Mouse (Mus musculus): ENCODE results near the gene Cpt1c. TPM values are rescaled to one million over a fixed set of nuclear protein-coding genes. Genes with fewer than 3 reads are reported as not detected.

The Cpt1c gene
- total and polyA plus RNA-seq, 2 experiments from 2014 or later: 49.6 to 73.1 TPM

DNA sequence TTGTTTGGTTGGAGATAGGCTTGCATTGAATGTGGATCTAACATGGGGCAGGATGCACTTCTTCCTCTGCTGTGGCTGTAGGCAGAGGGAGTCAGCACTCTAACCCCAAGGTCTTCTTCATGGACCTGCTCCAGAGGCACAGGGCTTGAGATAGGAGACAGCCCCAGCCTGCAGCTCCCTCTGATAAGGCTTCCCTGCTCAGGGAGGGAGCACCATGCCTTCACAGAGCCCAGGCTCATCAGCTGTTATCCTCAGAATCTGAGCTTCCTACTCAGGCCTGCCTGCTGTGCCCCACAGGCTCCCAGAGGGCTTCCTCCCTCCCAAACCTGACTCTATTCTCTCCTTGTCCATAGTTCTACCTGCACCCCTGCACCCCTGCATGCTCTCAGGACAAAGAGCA is 52.1 kb downstream of the Cpt1c start:
- ATAC-seq (no peak), DNase-seq (no peak)
- no peaks in the 10 kb centered on the region for H3K27me3 ChIP-seq (ENCODE audit: insufficient read depth, low read length)
- H3K9ac ChIP-seq: no peak overlapping the region
- no peak overlapping the region for H3K4me2 ChIP-seq (ENCODE audit: low read depth)
- TF ChIP-seq CTCF (IDR thresholded peaks at IDR 0.05; ENCODE audit: low read depth): no peak
- no peaks in the 10 kb centered on the region for H3K9me3 ChIP-seq (ENCODE audit: low read length)
- peaks cover 33% of the 10 kb centered on the region for H3K36me3 ChIP-seq (ENCODE audit: insufficient read depth)
- no peak overlapping the region for H3K27ac ChIP-seq (ENCODE audit: low read depth, low read length)
- no peaks in the 10 kb centered on the region for H3K4me1 ChIP-seq (ENCODE audit: insufficient read depth)
- no peak overlapping the region for H3K4me3 ChIP-seq (ENCODE audit: low read depth, low read length)

DNA sequence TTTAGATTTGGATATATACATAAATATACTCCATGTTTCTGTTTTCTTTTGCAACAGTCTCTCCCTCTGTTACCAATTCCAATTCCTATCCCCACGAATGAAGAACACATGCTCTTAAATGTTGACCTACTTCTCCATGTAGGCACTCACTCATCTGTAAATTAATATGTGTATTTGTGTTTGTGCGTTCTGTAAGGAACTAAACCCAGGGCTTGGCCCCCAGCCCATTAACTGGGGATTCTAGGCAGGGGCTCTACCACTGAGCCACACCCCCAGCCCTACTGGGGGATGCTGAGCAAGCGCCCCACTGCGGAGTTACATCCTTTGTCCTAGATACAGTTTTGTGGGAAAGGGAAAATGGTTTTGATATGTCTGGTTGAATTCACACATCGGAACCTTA is 55.5 kb downstream of the Cpt1c start:
- Histone ChIP-seq H3K27ac (ENCODE audit: low read depth, low read length) (no peak overlapping the region), H3K4me2 (ENCODE audit: low read depth) (no peak overlapping the region), H3K9ac (no peak overlapping the region), H3K9me3 (ENCODE audit: low read length) (no peaks in the 10 kb centered on the region), H3K4me3 (ENCODE audit: low read depth, low read length) (no peak overlapping the region), H3K27me3 (ENCODE audit: insufficient read depth, low read length) (no peaks in the 10 kb centered on the region), H3K4me1 (ENCODE audit: insufficient read depth) (no peaks in the 10 kb centered on the region), H3K36me3 (ENCODE audit: insufficient read depth) (peaks cover 55% of the 10 kb centered on the region)
- ATAC-seq (no peak), DNase-seq (no peak)
- no peak for TF ChIP-seq CTCF (IDR thresholded peaks at IDR 0.05; ENCODE audit: low read depth)
- 73% methylated on average over 5 of the region's 5 CpGs for WGBS

DNA sequence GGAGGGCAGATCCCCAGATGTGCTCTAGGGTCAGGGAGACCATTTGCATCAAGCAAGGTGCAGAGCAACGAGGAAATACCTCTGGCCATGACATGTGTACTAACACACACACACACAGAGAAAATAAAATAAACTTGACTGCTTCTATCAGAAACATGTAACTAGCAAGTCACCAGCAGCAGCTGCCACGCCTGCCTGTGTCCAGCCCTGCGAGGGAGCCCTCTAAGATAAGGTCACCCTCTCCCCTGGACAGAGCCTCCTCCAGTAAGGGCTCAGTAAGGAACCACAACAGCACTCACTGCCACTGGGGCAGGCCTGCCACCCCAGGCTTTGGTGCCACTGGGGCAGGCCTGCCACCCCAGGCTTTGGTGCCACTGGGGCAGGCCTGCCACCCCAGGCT is 56.4 kb downstream of the Cpt1c start:
- H3K9ac ChIP-seq: no peak overlapping the region
- H3K36me3 ChIP-seq (ENCODE audit: insufficient read depth): peaks cover 57% of the 10 kb centered on the region
- no peak for ATAC-seq
- H3K4me1 ChIP-seq (ENCODE audit: insufficient read depth): no peaks in the 10 kb centered on the region
- WGBS: 75% methylated on average over 3 of the region's 3 CpGs
- no peak overlapping the region for H3K4me2 ChIP-seq (ENCODE audit: low read depth)
- DNase-seq: no peak
- H3K27me3 ChIP-seq (ENCODE audit: insufficient read depth, low read length): no peaks in the 10 kb centered on the region
- no peak overlapping the region for H3K4me3 ChIP-seq (ENCODE audit: low read depth, low read length)
- TF ChIP-seq CTCF (IDR thresholded peaks at IDR 0.05; ENCODE audit: low read depth): no peak
- H3K27ac ChIP-seq (ENCODE audit: low read depth, low read length): no peak overlapping the region
- no peaks in the 10 kb centered on the region for H3K9me3 ChIP-seq (ENCODE audit: low read length)

DNA sequence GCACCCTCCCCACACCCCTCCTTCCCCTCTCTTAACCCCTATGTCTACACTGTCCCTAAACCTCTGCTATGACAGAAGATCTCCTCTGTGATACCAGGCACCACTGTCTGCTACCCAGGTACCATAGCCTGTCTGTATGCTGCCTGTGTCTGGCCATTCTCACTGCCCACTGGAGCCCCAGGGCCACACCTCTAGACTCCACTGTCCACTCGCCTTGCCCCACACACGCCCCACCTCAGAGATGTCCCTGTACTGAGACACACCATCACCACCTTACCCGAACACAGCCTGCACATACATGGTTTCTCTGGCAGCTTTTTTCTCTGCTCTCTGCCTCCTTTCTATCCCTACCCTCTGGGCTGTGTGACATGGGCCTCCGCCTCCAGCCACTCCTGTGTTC is 57.8 kb downstream of the Cpt1c start:
- H3K4me2 ChIP-seq (ENCODE audit: low read depth): no peak overlapping the region
- 89% methylated on average over 4 of the region's 4 CpGs for WGBS
- H3K36me3 ChIP-seq (ENCODE audit: insufficient read depth): peaks cover 55% of the 10 kb centered on the region
- H3K4me3 ChIP-seq (ENCODE audit: low read depth, low read length): no peak overlapping the region
- ATAC-seq (no peak), DNase-seq (no peak)
- no peaks in the 10 kb centered on the region for H3K9me3 ChIP-seq (ENCODE audit: low read length)
- TF ChIP-seq CTCF (IDR thresholded peaks at IDR 0.05; ENCODE audit: low read depth): no peak
- H3K9ac ChIP-seq: no peak overlapping the region
- no peaks in the 10 kb centered on the region for H3K27me3 ChIP-seq (ENCODE audit: insufficient read depth, low read length)
- H3K27ac ChIP-seq (ENCODE audit: low read depth, low read length): no peak overlapping the region
- H3K4me1 ChIP-seq (ENCODE audit: insufficient read depth): no peaks in the 10 kb centered on the region

DNA sequence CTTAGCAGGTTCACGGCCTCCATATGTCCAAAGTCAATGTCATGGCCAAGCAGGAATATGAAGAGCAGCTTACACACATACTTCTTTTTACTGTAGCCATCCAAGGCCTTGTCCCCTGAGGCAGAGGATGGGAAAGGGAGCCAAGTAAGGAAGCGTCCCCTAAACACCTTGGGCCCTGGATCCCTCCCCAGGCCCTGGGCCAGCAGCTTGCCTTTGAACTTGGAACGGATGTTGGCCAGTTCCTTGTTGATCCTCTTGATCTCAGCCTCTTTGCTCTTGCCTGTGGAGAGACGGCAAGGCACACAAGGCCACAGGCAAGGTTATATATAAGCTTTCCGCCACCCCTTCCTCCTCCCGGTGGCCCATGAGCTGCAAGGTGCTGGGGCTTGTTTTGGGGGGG is 58.5 kb downstream of the Cpt1c start:
- no peak overlapping the region for H3K9ac ChIP-seq
- no peak overlapping the region for H3K27ac ChIP-seq (ENCODE audit: low read depth, low read length)
- H3K4me3 ChIP-seq (ENCODE audit: low read depth, low read length): no peak overlapping the region
- DNase-seq (no peak), ATAC-seq (no peak)
- no peak overlapping the region for H3K4me2 ChIP-seq (ENCODE audit: low read depth)
- WGBS: 83% methylated on average over 6 of the region's 6 CpGs
- TF ChIP-seq CTCF (IDR thresholded peaks at IDR 0.05; ENCODE audit: low read depth): no peak
- peaks cover 56% of the 10 kb centered on the region for H3K36me3 ChIP-seq (ENCODE audit: insufficient read depth)
- H3K4me1 ChIP-seq (ENCODE audit: insufficient read depth): no peaks in the 10 kb centered on the region
- no peaks in the 10 kb centered on the region for H3K9me3 ChIP-seq (ENCODE audit: low read length)
- no peaks in the 10 kb centered on the region for H3K27me3 ChIP-seq (ENCODE audit: insufficient read depth, low read length)

DNA sequence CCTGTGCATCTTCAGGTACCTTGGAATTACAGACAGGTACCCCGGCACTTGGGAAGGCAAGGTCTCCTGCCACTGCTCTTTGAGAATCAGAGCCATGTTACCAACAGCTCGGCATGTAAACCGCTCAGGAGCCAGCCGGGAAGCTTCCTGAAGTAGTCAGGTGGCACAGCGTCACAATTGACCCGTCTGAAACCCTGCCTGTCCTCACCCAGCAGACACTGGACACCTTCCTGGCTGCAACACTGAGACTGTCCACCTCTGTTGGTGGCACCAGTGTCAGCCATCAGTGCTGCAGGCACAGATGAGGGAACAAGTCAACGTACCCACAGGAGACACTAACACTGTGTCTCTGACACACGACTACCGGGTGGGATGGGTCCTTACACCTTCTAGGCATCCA is 59.3 kb downstream of the Cpt1c start:
- WGBS: 95% methylated on average over 9 of the region's 9 CpGs
- no peak for DNase-seq
- no peak overlapping the region for H3K27ac ChIP-seq (ENCODE audit: low read depth, low read length)
- TF ChIP-seq CTCF (IDR thresholded peaks at IDR 0.05; ENCODE audit: low read depth): no peak
- no peak overlapping the region for H3K9ac ChIP-seq
- no peaks in the 10 kb centered on the region for H3K9me3 ChIP-seq (ENCODE audit: low read length)
- no peak overlapping the region for H3K4me2 ChIP-seq (ENCODE audit: low read depth)
- H3K4me3 ChIP-seq (ENCODE audit: low read depth, low read length): no peak overlapping the region
- no peaks in the 10 kb centered on the region for H3K4me1 ChIP-seq (ENCODE audit: insufficient read depth)
- H3K27me3 ChIP-seq (ENCODE audit: insufficient read depth, low read length): no peaks in the 10 kb centered on the region
- H3K36me3 ChIP-seq (ENCODE audit: insufficient read depth): peaks cover 57% of the 10 kb centered on the region
- no peak for ATAC-seq

DNA sequence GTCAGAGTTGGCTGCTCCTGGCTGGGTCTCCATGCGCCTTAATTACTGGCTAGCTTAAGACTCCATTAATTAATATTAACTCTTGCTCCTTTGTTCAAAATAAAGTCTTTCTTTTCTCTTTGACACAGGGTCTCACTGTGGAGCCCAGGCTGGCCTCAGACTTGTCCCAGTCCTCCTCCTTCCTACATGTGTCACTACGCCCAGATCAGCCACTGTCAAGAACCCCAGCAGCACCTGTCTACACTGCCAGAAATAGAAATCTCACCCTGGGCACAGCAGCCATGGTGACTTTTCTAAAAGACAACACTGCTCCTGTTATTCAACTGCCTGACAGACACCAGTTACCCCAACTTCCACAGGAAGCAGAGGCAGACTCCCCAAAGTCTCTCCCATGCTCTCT is 60.3 kb downstream of the Cpt1c start:
- TF ChIP-seq CTCF (IDR thresholded peaks at IDR 0.05; ENCODE audit: low read depth): no peak
- WGBS: 56% methylated on average over 2 of the region's 2 CpGs

More for the DNA sequence above, 60.3 kb downstream of the Cpt1c start:
- no peaks in the 10 kb centered on the region for H3K9me3 ChIP-seq (ENCODE audit: low read length)
- ATAC-seq (no peak), DNase-seq (no peak)
- H3K9ac ChIP-seq: no peak overlapping the region
- no peaks in the 10 kb centered on the region for H3K27me3 ChIP-seq (ENCODE audit: insufficient read depth, low read length)
- no peak overlapping the region for H3K4me3 ChIP-seq (ENCODE audit: low read depth, low read length)
- no peaks in the 10 kb centered on the region for H3K4me1 ChIP-seq (ENCODE audit: insufficient read depth)
- H3K36me3 ChIP-seq (ENCODE audit: insufficient read depth): peaks cover 62% of the 10 kb centered on the region
- H3K4me2 ChIP-seq (ENCODE audit: low read depth): no peak overlapping the region
- no peak overlapping the region for H3K27ac ChIP-seq (ENCODE audit: low read depth, low read length)

Small RNAs within 50 kb of the gene (microRNA-seq; reads per million reads assigned to microRNA genes)
- 0.49 to 1.5 reads per million in 2 experiments for gene Mir7054

Other genes with a start within 250 kb of the Cpt1c start
Only the 30 nearest of the 35 such genes appear.
- gene Nup62, start 158.8 kb downstream of the Cpt1c start, total RNA-seq (2014; rRNA removed): 58.0 and 68.7 TPM in 2 replicates
- gene Nup62, start 158.8 kb downstream of the Cpt1c start, polyA plus RNA-seq (2015; fragmentation: Nextera tagmentation; extraction: Ambion mirVana): 50.5 and 57.0 TPM in 2 replicates
- gene Il4i1, start 158.5 kb downstream of the Cpt1c start, total RNA-seq (2014; rRNA removed): 0.15 and 1.3 TPM in 2 replicates
- 0.21 and 0.34 TPM in 2 replicates for gene Il4i1, start 158.5 kb downstream of the Cpt1c start, polyA plus RNA-seq (2015; fragmentation: Nextera tagmentation; extraction: Ambion mirVana)
- gene Atf5, start 158.2 kb downstream of the Cpt1c start, total RNA-seq (2014; rRNA removed): 10.1 and 15.9 TPM in 2 replicates
- 3.9 and 4.7 TPM in 2 replicates for gene Atf5, start 158.2 kb downstream of the Cpt1c start, polyA plus RNA-seq (2015; fragmentation: Nextera tagmentation; extraction: Ambion mirVana)
- gene Akt1s1, start 125.9 kb downstream of the Cpt1c start, total RNA-seq (2014; rRNA removed): 89.9 and 109 TPM in 2 replicates
- 105 and 112 TPM in 2 replicates for gene Akt1s1, start 125.9 kb downstream of the Cpt1c start, polyA plus RNA-seq (2015; fragmentation: Nextera tagmentation; extraction: Ambion mirVana)
- gene Tbc1d17, start 125.8 kb downstream of the Cpt1c start, total RNA-seq (2014; rRNA removed): 71.9 and 378 TPM in 2 replicates
- gene Tbc1d17, start 125.8 kb downstream of the Cpt1c start, polyA plus RNA-seq (2015; fragmentation: Nextera tagmentation; extraction: Ambion mirVana): 87.8 and 115 TPM in 2 replicates
- 30.5 and 31.0 TPM in 2 replicates for gene Pnkp, start 117.7 kb downstream of the Cpt1c start, total RNA-seq (2014; rRNA removed)
- gene Pnkp, start 117.7 kb downstream of the Cpt1c start, polyA plus RNA-seq (2015; fragmentation: Nextera tagmentation; extraction: Ambion mirVana): 27.2 and 29.8 TPM in 2 replicates
- 404 and 498 TPM in 2 replicates for gene Ptov1, start 105.1 kb downstream of the Cpt1c start, total RNA-seq (2014; rRNA removed)
- 495 and 513 TPM in 2 replicates for gene Ptov1, start 105.1 kb downstream of the Cpt1c start, polyA plus RNA-seq (2015; fragmentation: Nextera tagmentation; extraction: Ambion mirVana)
- 113 and 148 TPM in 2 replicates for gene Med25, start 82.1 kb downstream of the Cpt1c start, total RNA-seq (2014; rRNA removed)
- 142 and 151 TPM in 2 replicates for gene Med25, start 82.1 kb downstream of the Cpt1c start, polyA plus RNA-seq (2015; fragmentation: Nextera tagmentation; extraction: Ambion mirVana)
- 17.0 and 22.3 TPM in 2 replicates for gene Fuz, start 78.8 kb downstream of the Cpt1c start, total RNA-seq (2014; rRNA removed)
- 13.8 and 16.6 TPM in 2 replicates for gene Fuz, start 78.8 kb downstream of the Cpt1c start, polyA plus RNA-seq (2015; fragmentation: Nextera tagmentation; extraction: Ambion mirVana)
- 140 and 175 TPM in 2 replicates for gene Ap2a1, start 45.4 kb downstream of the Cpt1c start, total RNA-seq (2014; rRNA removed)
- gene Ap2a1, start 45.4 kb downstream of the Cpt1c start, polyA plus RNA-seq (2015; fragmentation: Nextera tagmentation; extraction: Ambion mirVana): 101 and 113 TPM in 2 replicates
- gene Tsks, start 31.6 kb downstream of the Cpt1c start, total RNA-seq (2014; rRNA removed): not detected in 2 replicates
- gene Tsks, start 31.6 kb downstream of the Cpt1c start, polyA plus RNA-seq (2015; fragmentation: Nextera tagmentation; extraction: Ambion mirVana): 0.18 TPM in 1 of 2 replicates, not detected in the other
- gene Prmt1, start 11.7 kb upstream of the Cpt1c start, total RNA-seq (2014; rRNA removed): 208 and 220 TPM in 2 replicates
- gene Prmt1, start 11.7 kb upstream of the Cpt1c start, polyA plus RNA-seq (2015; fragmentation: Nextera tagmentation; extraction: Ambion mirVana): 598 and 639 TPM in 2 replicates
- gene Irf3, start 22.8 kb upstream of the Cpt1c start, total RNA-seq (2014; rRNA removed): 39.3 and 39.7 TPM in 2 replicates
- gene Irf3, start 22.8 kb upstream of the Cpt1c start, polyA plus RNA-seq (2015; fragmentation: Nextera tagmentation; extraction: Ambion mirVana): 23.1 and 24.0 TPM in 2 replicates
- 7.5 and 7.9 TPM in 2 replicates for gene Bcl2l12, start 23.9 kb upstream of the Cpt1c start, total RNA-seq (2014; rRNA removed)
- 7.8 and 8.5 TPM in 2 replicates for gene Bcl2l12, start 23.9 kb upstream of the Cpt1c start, polyA plus RNA-seq (2015; fragmentation: Nextera tagmentation; extraction: Ambion mirVana)
- 58.7 and 72.5 TPM in 2 replicates for gene Scaf1, start 41.5 kb upstream of the Cpt1c start, total RNA-seq (2014; rRNA removed)
- gene Scaf1, start 41.5 kb upstream of the Cpt1c start, polyA plus RNA-seq (2015; fragmentation: Nextera tagmentation; extraction: Ambion mirVana): 43.4 and 50.0 TPM in 2 replicates
- gene Rras, start 43.1 kb upstream of the Cpt1c start, total RNA-seq (2014; rRNA removed): 2.9 and 4.2 TPM in 2 replicates
- 10.6 and 13.1 TPM in 2 replicates for gene Rras, start 43.1 kb upstream of the Cpt1c start, polyA plus RNA-seq (2015; fragmentation: Nextera tagmentation; extraction: Ambion mirVana)
- 12.6 and 14.0 TPM in 2 replicates for gene Prr12, start 78.0 kb upstream of the Cpt1c start, total RNA-seq (2014; rRNA removed)
- gene Prr12, start 78.0 kb upstream of the Cpt1c start, polyA plus RNA-seq (2015; fragmentation: Nextera tagmentation; extraction: Ambion mirVana): 4.9 and 8.2 TPM in 2 replicates
- 75.2 and 76.4 TPM in 2 replicates for gene Nosip, start 87.6 kb upstream of the Cpt1c start, total RNA-seq (2014; rRNA removed)
- gene Nosip, start 87.6 kb upstream of the Cpt1c start, polyA plus RNA-seq (2015; fragmentation: Nextera tagmentation; extraction: Ambion mirVana): 74.3 and 75.2 TPM in 2 replicates
- 6.3 and 15.9 TPM in 2 replicates for gene Prrg2, start 87.8 kb upstream of the Cpt1c start, total RNA-seq (2014; rRNA removed)
- gene Prrg2, start 87.8 kb upstream of the Cpt1c start, polyA plus RNA-seq (2015; fragmentation: Nextera tagmentation; extraction: Ambion mirVana): 14.9 and 15.1 TPM in 2 replicates
- gene Rcn3, start 117.4 kb upstream of the Cpt1c start, total RNA-seq (2014; rRNA removed): 29.7 and 43.8 TPM in 2 replicates
- 32.6 and 36.4 TPM in 2 replicates for gene Rcn3, start 117.4 kb upstream of the Cpt1c start, polyA plus RNA-seq (2015; fragmentation: Nextera tagmentation; extraction: Ambion mirVana)
- 24.9 and 29.4 TPM in 2 replicates for gene Fcgrt, start 129.0 kb upstream of the Cpt1c start, total RNA-seq (2014; rRNA removed)
- gene Fcgrt, start 129.0 kb upstream of the Cpt1c start, polyA plus RNA-seq (2015; fragmentation: Nextera tagmentation; extraction: Ambion mirVana): 35.1 and 44.7 TPM in 2 replicates
- gene Rps11, start 149.6 kb upstream of the Cpt1c start, total RNA-seq (2014; rRNA removed): 974 and 1,229 TPM in 2 replicates
- 814 and 982 TPM in 2 replicates for gene Rps11, start 149.6 kb upstream of the Cpt1c start, polyA plus RNA-seq (2015; fragmentation: Nextera tagmentation; extraction: Ambion mirVana)
- gene Rpl13a, start 153.9 kb upstream of the Cpt1c start, total RNA-seq (2014; rRNA removed): 2,018 and 2,903 TPM in 2 replicates
- gene Rpl13a, start 153.9 kb upstream of the Cpt1c start, polyA plus RNA-seq (2015; fragmentation: Nextera tagmentation; extraction: Ambion mirVana): 852 and 1,121 TPM in 2 replicates
- gene Gm45713, start 161.4 kb upstream of the Cpt1c start, total RNA-seq (2014; rRNA removed): not detected in 2 replicates
- gene Gm45713, start 161.4 kb upstream of the Cpt1c start, polyA plus RNA-seq (2015; fragmentation: Nextera tagmentation; extraction: Ambion mirVana): 0.36 TPM in 1 of 2 replicates, not detected in the other
- gene Flt3l, start 161.6 kb upstream of the Cpt1c start, total RNA-seq (2014; rRNA removed): 2.3 and 3.1 TPM in 2 replicates
- gene Flt3l, start 161.6 kb upstream of the Cpt1c start, polyA plus RNA-seq (2015; fragmentation: Nextera tagmentation; extraction: Ambion mirVana): 1.9 and 6.8 TPM in 2 replicates
- 112 and 117 TPM in 2 replicates for gene Pih1d1, start 179.5 kb upstream of the Cpt1c start, total RNA-seq (2014; rRNA removed)
- 74.3 and 80.4 TPM in 2 replicates for gene Pih1d1, start 179.5 kb upstream of the Cpt1c start, polyA plus RNA-seq (2015; fragmentation: Nextera tagmentation; extraction: Ambion mirVana)
- gene Aldh16a1, start 179.7 kb upstream of the Cpt1c start, total RNA-seq (2014; rRNA removed): 10.2 and 14.2 TPM in 2 replicates
- gene Aldh16a1, start 179.7 kb upstream of the Cpt1c start, polyA plus RNA-seq (2015; fragmentation: Nextera tagmentation; extraction: Ambion mirVana): 13.3 TPM in 2 replicates
- gene Slc17a7, start 189.1 kb upstream of the Cpt1c start, total RNA-seq (2014; rRNA removed): 71.4 and 87.5 TPM in 2 replicates
- gene Slc17a7, start 189.1 kb upstream of the Cpt1c start, polyA plus RNA-seq (2015; fragmentation: Nextera tagmentation; extraction: Ambion mirVana): 47.6 and 50.3 TPM in 2 replicates
- not detected in 2 replicates for gene Gfy, start 204.7 kb upstream of the Cpt1c start, total RNA-seq (2014; rRNA removed)
- 0.21 TPM in 1 of 2 replicates, not detected in the other for gene Gfy, start 204.7 kb upstream of the Cpt1c start, polyA plus RNA-seq (2015; fragmentation: Nextera tagmentation; extraction: Ambion mirVana)
- gene Pth2, start 206.1 kb upstream of the Cpt1c start, total RNA-seq (2014; rRNA removed): not detected in 2 replicates
- gene Pth2, start 206.1 kb upstream of the Cpt1c start, polyA plus RNA-seq (2015; fragmentation: Nextera tagmentation; extraction: Ambion mirVana): 0.34 and 0.48 TPM in 2 replicates

Data from forebrain, postnatal 0 days (tissue).